Mouse (Mus musculus) limb, embryonic 14.5 days (tissue): ENCODE data around the gene Capn15. TPM values are rescaled to one million over a fixed set of nuclear protein-coding genes. Genes with fewer than 3 reads are reported as not detected.

ENCODE experiments used
- ATAC-seq: fragments of 200-750 bp; cut with Nextera tagmentation; 2 replicates; pipeline ENCODE4 v1.8.0; 2017; ENCODE audit warnings: low read depth, moderate number of reproducible peaks, moderate TSS enrichment; ENCODE audit not compliant: low FRiP score
- DNase-seq: peaks from one replicate; pipeline ENCODE4 v3.0.0-alpha.2; 2015; ENCODE audit warnings: low spot score
- H3K27ac ChIP-seq: fragments of 300-500 bp; sonication (generic); replicated peaks from 2 replicates; pipeline ENCODE4 v1.5.1; 2014; ENCODE audit warnings: low read depth, mild to moderate bottlenecking, low read length, moderate library complexity, mixed read lengths
- H3K27me3 ChIP-seq: fragments of 300-500 bp; sonication (generic); 2 replicates; pipeline ENCODE4 v1.6.1; 2014; ENCODE audit warnings: low read length, mixed read lengths; ENCODE audit not compliant: control insufficient read depth, insufficient read depth
- H3K36me3 ChIP-seq: fragments of 300-500 bp; sonication (generic); 2 replicates; pipeline ENCODE4 v1.6.1; 2014; ENCODE audit warnings: mild to moderate bottlenecking, low read length, moderate library complexity, mixed read lengths; ENCODE audit not compliant: control insufficient read depth, insufficient read depth
- H3K4me1 ChIP-seq: fragments of 300-500 bp; sonication (generic); 2 replicates; pipeline ENCODE4 v1.6.1; 2014; ENCODE audit warnings: antibody characterized with exemption, low read length, mixed read lengths; ENCODE audit not compliant: control insufficient read depth, insufficient read depth
- H3K4me2 ChIP-seq: fragments of 300-500 bp; sonication (generic); replicated peaks from 2 replicates; pipeline ENCODE4 v1.6.1; 2014; ENCODE audit warnings: low read depth, mild to moderate bottlenecking, low read length, moderate library complexity; ENCODE audit not compliant: severe bottlenecking
- H3K4me3 ChIP-seq: fragments of 300-500 bp; sonication (generic); replicated peaks from 2 replicates; pipeline ENCODE4 v1.5.1; 2014; ENCODE audit warnings: low read length
- H3K9ac ChIP-seq: fragments of 300-500 bp; sonication (generic); 2 replicates; pipeline ENCODE4 v1.6.1; 2014; ENCODE audit warnings: mild to moderate bottlenecking, low read depth, low read length, moderate library complexity; ENCODE audit not compliant: severe bottlenecking
- H3K9me3 ChIP-seq: fragments of 300-500 bp; sonication (generic); 2 replicates; pipeline ENCODE4 v1.6.1; 2016; ENCODE audit warnings: low read length; ENCODE audit not compliant: control insufficient read depth
- POLR2A ChIP-seq: fragments of 200-500 bp; IDR thresholded peaks from 2 replicates; pipeline ENCODE4 v1.8.0; 2012; ENCODE audit warnings: inconsistent platforms, mild to moderate bottlenecking, moderate library complexity, borderline replicate concordance; ENCODE audit not compliant: insufficient read depth, insufficient read length; ENCODE audit errors: extremely low read depth
- WGBS: fragments of 180-500 bp; shearing (Covaris S2); extraction: QIAGEN DNeasy Blood & Tissue Kit; methylation state at CpG from one replicate; pipeline ENCODE4 v1.1.7; 2014; 5-methylcytosine and 5-hydroxymethylcytosine counted together
- polyA plus RNA-seq, 2 experiments: library from polyadenylated mRNA; depleted of rRNA in 1 of 2; stranded (reverse) in 1 of 2; unstranded in 1 of 2; fragments of >200 nt; fragmentation: Nextera tagmentation in 1 of 2; extraction: Ambion mirVana in 1 of 2; gene quantifications; 2 replicates each; pipeline versions ENCODE4 v1.2.1 to v1.2.3; 2012 to 2014

Gene Capn15
- polyA plus RNA-seq, 2 experiments = 31.0 to 50.1 TPM

GRCm38 (mm10) chr17:25918037-25918750, 67.4 kb downstream of the Capn15 start:
- DNase-seq (no peak), ATAC-seq (no peak)
- Histone ChIP-seq H3K9ac (peak overlapping the region; percentile 85), H3K4me1 (peaks cover 10% of the 10 kb centered on the region; the same call in 1 of the 2 replicates), H3K27ac (no peak overlapping the region), H3K27me3 (no peaks in the 10 kb centered on the region), H3K9me3 (no peaks in the 10 kb centered on the region), H3K4me2 (peak overlapping the region; percentile 58), H3K36me3 (peaks cover 6% of the 10 kb centered on the region), H3K4me3 (peak overlapping the region; percentile 89)
- WGBS = 87% methylated on average over 9 of the region's 9 CpGs
- no peak for TF ChIP-seq POLR2A

- H3K27ac ChIP-seq = no peak overlapping the region
- peaks cover 10% of the 10 kb centered on the region; the same call in 1 of the 2 replicates for H3K4me1 ChIP-seq
- no peak for TF ChIP-seq POLR2A
- DNase-seq (no peak), ATAC-seq (no peak)
- H3K27me3 ChIP-seq = no peaks in the 10 kb centered on the region
- no peak overlapping the region for H3K9ac ChIP-seq
- H3K4me2 ChIP-seq = no peak overlapping the region
- H3K9me3 ChIP-seq = no peaks in the 10 kb centered on the region
- 81% methylated on average over 8 of the region's 8 CpGs for WGBS
- H3K36me3 ChIP-seq = peaks cover 11% of the 10 kb centered on the region
- H3K4me3 ChIP-seq = no peak overlapping the region
These were observed 68.5 kb downstream of the Capn15 start for GRCm38 (mm10) chr17:25916931-25917647.

- DNase-seq (no peak), ATAC-seq (no peak)
- Histone ChIP-seq H3K9me3 (no peaks in the 10 kb centered on the region), H3K9ac (no peak overlapping the region), H3K36me3 (peaks cover 16% of the 10 kb centered on the region), H3K4me2 (no peak overlapping the region), H3K4me1 (peaks cover 10% of the 10 kb centered on the region; the same call in 1 of the 2 replicates), H3K4me3 (no peak overlapping the region), H3K27ac (no peak overlapping the region), H3K27me3 (no peaks in the 10 kb centered on the region)
- TF ChIP-seq POLR2A = no peak
- 86% methylated on average over 4 of the region's 4 CpGs for WGBS
These were observed 71.3 kb downstream of the Capn15 start for GRCm38 (mm10) chr17:25914295-25914694.

DNA sequence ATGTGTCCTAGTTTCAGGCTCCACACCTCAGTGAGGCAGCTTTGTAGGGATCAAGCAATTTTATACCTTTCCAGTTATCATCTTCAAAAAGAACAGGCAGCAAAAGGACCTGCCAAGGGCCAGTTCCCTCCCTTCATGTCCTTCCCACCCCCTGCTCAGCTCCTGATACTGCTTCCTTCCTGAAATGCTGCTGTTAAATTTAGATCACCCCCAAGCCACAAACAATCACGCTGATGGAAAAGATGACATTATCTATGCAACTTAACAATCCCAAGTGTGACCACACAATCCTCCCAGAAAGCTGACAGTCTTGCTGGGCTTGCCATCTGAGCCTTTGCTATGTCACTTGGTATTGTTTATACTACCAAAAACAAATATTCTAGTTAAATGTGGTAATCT, 71.7 kb downstream of the Capn15 start:
- no peak for TF ChIP-seq POLR2A
- no peak for ATAC-seq
- WGBS = 86% methylated on average over 1 of the region's 1 CpGs
- Histone ChIP-seq H3K36me3 (peaks cover 16% of the 10 kb centered on the region), H3K4me3 (no peak overlapping the region), H3K27ac (no peak overlapping the region), H3K27me3 (no peaks in the 10 kb centered on the region), H3K9me3 (no peaks in the 10 kb centered on the region), H3K4me1 (peaks cover 10% of the 10 kb centered on the region; the same call in 1 of the 2 replicates), H3K9ac (no peak overlapping the region), H3K4me2 (no peak overlapping the region)
- DNase-seq = no peak

DNA sequence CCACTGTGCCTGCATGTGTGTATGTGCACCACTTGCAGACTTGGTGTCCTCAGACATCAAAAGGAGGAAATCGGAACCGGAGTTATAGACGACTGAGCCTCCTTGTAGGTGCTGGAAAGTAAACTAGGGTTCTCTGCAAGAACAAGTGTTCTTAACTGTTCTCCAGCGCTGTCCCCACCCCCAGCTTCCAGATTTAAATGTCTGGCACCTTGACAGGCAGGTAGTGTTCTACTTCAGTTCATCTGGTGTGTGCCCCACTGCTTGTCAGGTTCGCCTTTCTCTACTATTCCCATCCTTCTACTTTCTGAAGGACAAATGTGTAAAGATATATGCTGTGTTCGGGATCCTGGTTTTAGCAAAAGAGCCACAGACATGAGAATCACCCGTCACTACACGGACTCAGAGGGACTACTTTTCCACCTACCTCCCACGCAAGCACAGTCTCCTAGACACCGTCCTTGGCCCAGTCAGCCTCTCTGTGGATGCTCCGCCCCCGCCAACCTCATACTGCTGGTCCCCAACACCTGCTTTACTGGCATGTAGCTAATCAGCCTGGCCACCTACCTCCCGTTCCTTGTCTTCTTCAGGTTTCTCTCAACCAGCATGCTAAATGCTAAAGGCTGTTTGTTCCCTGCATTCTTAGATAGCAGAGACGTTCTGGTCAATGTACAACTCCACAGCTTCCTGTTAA, 72.3 kb downstream of the Capn15 start:
- DNase-seq = no peak
- H3K4me3 ChIP-seq = no peak overlapping the region
- H3K9ac ChIP-seq = no peak overlapping the region
- H3K27me3 ChIP-seq = no peaks in the 10 kb centered on the region
- no peak overlapping the region for H3K4me2 ChIP-seq
- ATAC-seq = no peak
- H3K36me3 ChIP-seq = peaks cover 16% of the 10 kb centered on the region
- H3K4me1 ChIP-seq = peaks cover 7% of the 10 kb centered on the region; the same call in 1 of the 2 replicates
- WGBS = 85% methylated on average over 14 of the region's 14 CpGs
- no peaks in the 10 kb centered on the region for H3K9me3 ChIP-seq
- no peak overlapping the region for H3K27ac ChIP-seq
- no peak for TF ChIP-seq POLR2A
